Mouse (Mus musculus) testis, adult 2 months (tissue): Measurements from ENCODE around the gene Cd37. TPM values are rescaled to one million over a fixed set of nuclear protein-coding genes. Genes with fewer than 3 reads are reported as not detected.
"Not testable (repeated sequence)": the region's sequence is repeated elsewhere in the genome, so short reads cannot be mapped to it uniquely, and the experiment has no call there.

ENCODE experiments used
- H3K27ac ChIP-seq: fragments of 200-500 bp; 2 replicates; pipeline ENCODE4 v1.5.1; 2012; ENCODE audit warnings: low read depth, low read length; ENCODE audit not compliant: control insufficient read depth, insufficient read depth
- H3K27me3 ChIP-seq: fragments of 200-500 bp; 2 replicates; pipeline ENCODE4 v1.6.1; 2012; ENCODE audit warnings: mild to moderate bottlenecking, low read length, moderate library complexity; ENCODE audit not compliant: control insufficient read depth, insufficient read depth
- H3K36me3 ChIP-seq: fragments of 200-500 bp; 2 replicates; pipeline ENCODE4 v1.6.1; 2012; ENCODE audit warnings: mild to moderate bottlenecking, low read length; ENCODE audit not compliant: control insufficient read depth, insufficient read depth
- H3K4me1 ChIP-seq: fragments of 200-500 bp; 2 replicates; pipeline ENCODE4 v1.6.1; 2012; ENCODE audit warnings: low read length; ENCODE audit not compliant: control insufficient read depth, insufficient read depth
- H3K4me3 ChIP-seq: fragments of 200-500 bp; 2 replicates; pipeline ENCODE4 v1.5.1; 2012; ENCODE audit warnings: low read depth, mild to moderate bottlenecking, low read length, moderate library complexity, mixed read lengths; ENCODE audit not compliant: control insufficient read depth
- CTCF ChIP-seq: fragments of 200-500 bp; IDR thresholded peaks from 2 replicates; pipeline ENCODE4 v1.5.1; 2012; ENCODE audit warnings: low read depth, mild to moderate bottlenecking, inconsistent platforms, low read length, moderate library complexity; ENCODE audit not compliant: control insufficient read depth, insufficient read depth, insufficient replicate concordance
- POLR2A ChIP-seq: fragments of 200-500 bp; IDR thresholded peaks from 2 replicates; pipeline ENCODE4 v1.6.1; 2012; ENCODE audit warnings: low read depth, mild to moderate bottlenecking, inconsistent platforms, low read length, moderate library complexity; ENCODE audit not compliant: control insufficient read depth
- polyA plus RNA-seq: library from polyadenylated mRNA; depleted of rRNA; stranded (reverse); fragments of >200 nt; gene quantifications from 2 replicates; pipeline ENCODE4 v1.2.3, GENCODE M21; 2012

The Cd37 gene
- polyA plus RNA-seq, 1 experiment, result 87.4 TPM

DNA sequence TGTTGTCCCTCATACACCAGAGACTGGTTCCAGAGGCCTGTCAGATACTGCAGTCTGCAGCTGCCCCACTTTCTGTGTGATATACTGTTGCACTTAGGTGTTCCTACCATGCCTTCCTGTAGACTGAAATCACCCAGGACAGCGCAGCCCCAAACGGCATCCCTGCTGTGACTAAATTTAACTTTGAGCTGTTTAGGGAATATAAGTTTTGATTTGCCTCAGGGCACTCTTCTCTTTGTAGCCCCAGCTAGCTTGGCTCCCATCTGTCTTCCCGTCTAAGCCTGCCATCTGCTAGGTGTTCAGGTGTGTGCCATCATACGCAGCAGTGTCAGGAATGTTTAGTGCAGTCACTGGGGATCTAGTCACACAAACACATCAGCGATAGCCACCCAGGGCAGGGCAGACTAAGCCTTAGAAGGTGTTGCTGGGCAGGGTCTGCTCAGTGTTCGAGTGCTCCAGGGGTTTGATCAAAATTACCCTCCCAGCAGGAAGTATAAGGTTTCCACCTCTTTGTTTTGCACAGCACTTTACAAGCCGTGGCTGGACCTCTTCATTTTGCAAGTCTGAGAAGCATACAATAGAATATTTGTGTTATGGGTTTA, 24.2 kb upstream of the Cd37 start:
- no peak overlapping the region for H3K27ac ChIP-seq
- TF ChIP-seq CTCF, result no peak
- no peaks in the 10 kb centered on the region for H3K27me3 ChIP-seq
- H3K4me1 ChIP-seq, result no peaks in the 10 kb centered on the region
- H3K36me3 ChIP-seq, result no peaks in the 10 kb centered on the region
- H3K4me3 ChIP-seq, result no peak overlapping the region

DNA sequence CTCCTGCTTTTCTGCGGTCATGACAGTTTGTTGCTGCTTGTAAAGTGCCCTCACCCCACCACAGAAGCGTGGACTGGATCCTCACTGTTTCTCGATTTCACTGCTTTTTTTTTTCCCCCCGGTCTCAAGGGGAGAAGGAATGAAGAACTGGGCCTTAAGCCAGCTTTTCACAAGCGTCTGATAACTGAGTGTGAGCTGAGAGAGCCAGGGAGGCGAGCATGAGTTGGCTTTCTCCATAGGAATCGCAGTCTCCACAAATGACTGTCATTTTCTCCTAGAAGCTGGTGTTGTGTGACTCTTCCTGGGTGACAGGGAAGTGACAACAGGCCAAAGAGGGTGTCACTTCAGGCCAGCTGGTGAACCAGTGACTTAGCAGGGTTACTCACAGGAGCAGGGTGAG, 23.4 kb upstream of the Cd37 start:
- TF ChIP-seq CTCF (no peak), POLR2A (no peak)
- H3K27me3 ChIP-seq, result no peaks in the 10 kb centered on the region
- no peaks in the 10 kb centered on the region for H3K4me1 ChIP-seq
- no peaks in the 10 kb centered on the region for H3K36me3 ChIP-seq
- no peak overlapping the region for H3K4me3 ChIP-seq
- H3K27ac ChIP-seq, result no peak overlapping the region

DNA sequence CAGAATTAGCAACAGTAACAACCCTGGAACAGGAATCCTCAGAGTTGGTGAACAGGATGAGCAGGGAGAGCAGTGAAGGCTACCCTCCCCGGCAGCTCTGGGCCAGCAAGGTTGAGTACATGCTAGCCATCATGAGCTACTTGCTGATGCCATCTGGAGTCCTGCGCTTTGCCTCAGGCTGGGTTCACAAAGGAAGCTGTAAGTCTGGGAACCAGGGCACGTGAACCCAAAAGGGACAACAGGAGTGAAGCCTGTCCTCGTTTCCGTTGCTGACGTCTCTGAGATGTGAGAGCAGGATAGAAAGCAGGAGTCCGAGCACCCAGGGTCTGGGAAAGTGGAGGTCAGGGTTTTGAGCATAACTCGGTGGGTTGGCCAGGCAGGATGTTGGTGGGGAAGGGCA, 20.4 kb upstream of the Cd37 start:
- no peak for TF ChIP-seq CTCF
- no peak for TF ChIP-seq POLR2A
- Histone ChIP-seq H3K27me3 (no peaks in the 10 kb centered on the region), H3K27ac (no peak overlapping the region), H3K4me1 (no peaks in the 10 kb centered on the region), H3K36me3 (no peaks in the 10 kb centered on the region), H3K4me3 (no peak overlapping the region)

DNA sequence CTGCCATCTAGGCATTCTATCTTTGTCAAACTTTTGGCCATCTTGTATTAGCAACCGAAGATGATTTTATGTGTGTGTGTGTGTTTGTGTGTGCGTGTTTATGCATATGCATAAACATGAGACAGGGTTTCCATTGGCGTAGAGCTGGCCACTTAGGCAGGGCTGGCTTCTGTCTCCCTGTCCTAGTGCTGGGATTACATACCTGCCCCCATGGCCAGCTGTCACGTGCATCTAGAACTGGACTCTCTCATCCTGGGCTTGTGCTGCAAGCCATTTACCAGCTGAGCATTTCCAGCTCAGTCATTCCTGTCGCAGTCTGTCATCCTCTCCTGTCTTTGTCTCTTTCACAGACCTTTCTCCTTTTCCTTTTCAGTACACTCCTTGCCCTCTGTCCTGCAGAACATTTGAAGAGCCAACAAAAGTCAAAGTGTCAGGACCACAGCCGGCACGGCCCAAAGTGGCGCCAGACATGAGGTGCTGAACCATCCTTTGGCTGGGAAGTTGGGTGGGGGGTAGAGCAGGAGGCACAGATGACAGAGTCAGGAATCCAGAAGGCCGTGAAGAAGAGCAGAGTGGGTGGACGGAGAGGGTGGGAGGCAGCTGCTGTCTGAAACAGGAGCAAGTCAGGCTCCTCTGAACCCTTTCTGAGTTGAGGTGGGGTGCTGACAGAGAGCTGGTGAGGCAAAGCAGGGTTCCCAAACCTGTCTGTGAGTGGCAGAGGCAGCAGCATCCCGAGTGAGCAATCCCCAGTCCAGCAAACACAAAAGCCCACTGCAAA, 18.3 kb upstream of the Cd37 start:
- no peak for TF ChIP-seq CTCF
- Histone ChIP-seq H3K27me3 (no peaks in the 10 kb centered on the region), H3K4me1 (no peaks in the 10 kb centered on the region), H3K36me3 (no peaks in the 10 kb centered on the region), H3K27ac (no peak overlapping the region), H3K4me3 (no peak overlapping the region)

DNA sequence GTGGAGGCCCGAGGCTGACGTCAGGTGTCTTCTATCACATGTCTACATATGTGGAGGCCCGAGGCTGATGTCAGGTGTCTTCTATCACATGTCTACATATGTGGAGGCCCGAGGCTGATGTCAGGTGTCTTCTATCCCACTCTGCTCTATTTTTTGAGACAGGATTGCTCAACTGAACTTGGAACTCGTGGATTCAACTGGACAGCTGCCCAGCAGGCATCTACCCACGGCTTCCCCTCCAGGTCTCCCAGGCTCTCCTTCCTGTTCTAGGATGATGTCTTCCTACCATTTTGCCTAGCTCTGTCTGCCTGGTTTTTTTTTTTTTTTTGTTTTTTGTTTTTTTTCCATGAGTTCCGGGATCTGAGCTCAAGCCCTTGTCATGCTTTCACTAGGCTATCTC, 16.9 kb upstream of the Cd37 start:
- not testable (repeated sequence) for H3K27ac ChIP-seq, H3K36me3 ChIP-seq, H3K4me3 ChIP-seq, H3K4me1 ChIP-seq, H3K27me3 ChIP-seq

DNA sequence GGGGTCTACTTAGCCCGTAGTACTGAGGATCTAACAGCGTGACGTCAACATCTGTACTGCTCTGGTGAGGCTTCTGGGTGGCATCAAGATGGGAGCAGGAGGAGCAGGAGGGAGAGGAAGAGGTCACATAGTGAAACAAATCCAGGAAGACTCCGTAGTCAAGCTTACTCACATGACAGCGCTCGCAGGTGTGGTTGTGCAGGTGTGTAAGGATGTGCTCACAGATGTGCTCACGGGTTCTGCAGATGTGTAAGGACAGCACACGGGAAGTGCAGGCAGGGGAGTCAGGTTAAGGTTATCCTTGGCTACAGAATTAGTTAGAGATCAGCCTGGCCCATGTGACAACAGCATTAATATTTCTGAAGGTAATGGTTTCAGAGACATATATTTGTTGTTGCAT, 14.9 kb upstream of the Cd37 start:
- H3K4me3 ChIP-seq, result no peak overlapping the region
- no peak overlapping the region for H3K27ac ChIP-seq
- H3K27me3 ChIP-seq, result no peaks in the 10 kb centered on the region
- no peaks in the 10 kb centered on the region for H3K4me1 ChIP-seq
- no peaks in the 10 kb centered on the region for H3K36me3 ChIP-seq
- TF ChIP-seq POLR2A, result no peak
- no peak for TF ChIP-seq CTCF

DNA sequence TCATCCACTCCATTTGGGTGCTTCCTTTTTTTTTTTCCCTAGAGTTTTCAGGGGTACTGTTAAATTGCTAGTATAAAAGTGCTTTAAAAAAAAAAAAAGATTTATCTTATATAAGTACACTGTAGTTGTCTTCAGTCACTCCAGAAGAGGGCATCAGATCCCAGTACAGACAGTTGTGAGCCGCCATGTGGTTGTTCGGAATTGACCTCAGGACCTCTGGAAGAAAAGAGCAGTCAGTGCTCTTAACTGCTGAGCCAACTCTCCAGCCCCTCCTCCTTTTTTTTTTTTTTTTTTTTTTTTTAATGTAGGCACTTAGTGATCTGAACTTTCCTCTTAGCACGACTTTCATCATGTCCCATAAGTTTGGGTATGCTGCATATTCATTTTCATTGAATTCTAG, 8.8 kb upstream of the Cd37 start:
- Histone ChIP-seq H3K36me3 (no peaks in the 10 kb centered on the region), H3K27ac (no peak overlapping the region)

DNA sequence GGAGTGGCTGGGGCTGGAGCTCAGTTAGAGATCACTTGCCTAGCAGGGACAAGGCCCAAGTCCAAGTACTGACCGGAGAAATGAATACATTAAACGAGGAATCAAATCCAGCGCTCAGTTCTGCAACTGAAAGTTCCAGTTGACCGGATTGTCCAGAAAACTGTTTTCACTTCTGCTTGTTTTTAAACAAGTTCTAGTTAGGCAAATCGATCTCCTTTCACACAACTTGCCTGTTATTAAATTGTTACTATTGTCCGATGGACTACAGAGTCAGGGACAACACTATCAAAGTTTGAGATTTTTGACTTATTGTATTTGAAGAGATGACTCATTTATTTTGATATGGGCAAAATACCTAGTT, 2.5 kb upstream of the Cd37 start:
- H3K4me3 ChIP-seq, result peak overlapping the region; percentile 80
- H3K27ac ChIP-seq, result peak overlapping the region; percentile 95
- no peaks in the 10 kb centered on the region for H3K27me3 ChIP-seq
- no peak for TF ChIP-seq CTCF
- peaks cover 17% of the 10 kb centered on the region for H3K4me1 ChIP-seq
- no peaks in the 10 kb centered on the region for H3K36me3 ChIP-seq

More for the DNA sequence above, 8.8 kb upstream of the Cd37 start:
- no peaks in the 10 kb centered on the region for H3K27me3 ChIP-seq
- H3K4me1 ChIP-seq, result no peaks in the 10 kb centered on the region
- no peak for TF ChIP-seq CTCF
- TF ChIP-seq POLR2A, result no peak
- no peak overlapping the region for H3K4me3 ChIP-seq
